Mouse (Mus musculus): ENCODE data around the gene Tspan18. TPM values are rescaled to one million over a fixed set of nuclear protein-coding genes. Genes with fewer than 3 reads are reported as not detected.

Gene Tspan18
- total and polyA plus RNA-seq, 3 experiments = 0.38 TPM; not detected in 2

- H3K79me2 ChIP-seq (replicated peaks; ENCODE audit: control insufficient read depth, extremely low read depth, insufficient read depth, poor library complexity, severe bottlenecking) = no peaks in the 10 kb centered on the region
- H3K4me3 ChIP-seq (replicated peaks in 1 of 3; ENCODE audit: low read depth in 2 of 3, low read length in 2 of 3, poor library complexity in 1 of 3) = no peak overlapping the region
- H3K4me2 ChIP-seq (ENCODE audit: insufficient read depth, low read depth, poor library complexity, severe bottlenecking) = no peak overlapping the region
- H3K36me3 ChIP-seq (replicated peaks in 1 of 2; ENCODE audit: control insufficient read depth in 1 of 2, insufficient read depth in 1 of 2, low read length in 1 of 2) = no peaks in the 10 kb centered on the region
- H3K9me3 ChIP-seq (replicated peaks; ENCODE audit: low read length) = peaks cover 6% of the 10 kb centered on the region
- TF ChIP-seq USF1 (IDR thresholded peaks at IDR 0.05; ENCODE audit: low read depth, low read length) (no peak), EP300 (IDR thresholded peaks at IDR 0.05; ENCODE audit: low read length) (no peak), MXI1 (IDR thresholded peaks at IDR 0.05; ENCODE audit: low read depth, low read length) (no peak), MAX (IDR thresholded peaks at IDR 0.05; ENCODE audit: low read length) (no peak), CTCF (conservative IDR thresholded peaks at IDR 0.05 in 1 of 2, IDR thresholded peaks at IDR 0.05 in 1 of 2; ENCODE audit: low read depth in 2 of 2, low read length in 2 of 2) (no peak), RAD21 (IDR thresholded peaks at IDR 0.05; ENCODE audit: low read depth, low read length) (no peak), POLR2A (IDR thresholded peaks at IDR 0.05; ENCODE audit: low read depth, low read length) (no peak), MAFK (IDR thresholded peaks at IDR 0.05; ENCODE audit: insufficient replicate concordance, low read length) (no peak), ZMIZ1 (IDR thresholded peaks at IDR 0.05; ENCODE audit: low read depth, low read length) (no peak), BHLHE40 (IDR thresholded peaks at IDR 0.05; ENCODE audit: low read depth, low read length) (no peak), MAZ (IDR thresholded peaks at IDR 0.05; ENCODE audit: low read depth, low read length) (no peak), MYC (IDR thresholded peaks at IDR 0.05; ENCODE audit: low read depth, low read length) (no peak), ZKSCAN1 (IDR thresholded peaks at IDR 0.05; ENCODE audit: borderline replicate concordance, low read depth, low read length) (no peak)
- no peak for DNase-seq (ENCODE audit: extremely low read depth)
- H3K4me1 ChIP-seq (ENCODE audit: control insufficient read depth in 1 of 2, insufficient read depth in 2 of 2) = no peaks in the 10 kb centered on the region
- no peak overlapping the region for H3K9ac ChIP-seq (ENCODE audit: insufficient read depth, low read depth)
- H3K27ac ChIP-seq (ENCODE audit: insufficient read depth, low read depth) = no peak overlapping the region
- in situ Hi-C loops (cut with MboI; ENCODE audit: low pct_ligation_motif_present, low pct_unique_long_range_greater_than_20kb, low sequenced_read_pairs) (no loop called here), dilution Hi-C loops (cut with MboI; ENCODE audit: extremely low pct_ligation_motif_present, extremely low pct_unique_long_range_greater_than_20kb, low sequenced_read_pairs) (no loop called here)
- H3K27me3 ChIP-seq (replicated peaks) = peaks cover 95% of the 10 kb centered on the region
These were observed 37.8 kb upstream of the Tspan18 start for GRCm38 (mm10) chr2:93372097-93372571.

- in situ Hi-C loops (cut with MboI; ENCODE audit: low pct_ligation_motif_present, low pct_unique_long_range_greater_than_20kb, low sequenced_read_pairs) = no loop called here
- dilution Hi-C loops (cut with MboI; ENCODE audit: extremely low pct_ligation_motif_present, extremely low pct_unique_long_range_greater_than_20kb, low sequenced_read_pairs) = no loop called here
- peaks cover 97% of the 10 kb centered on the region for H3K27me3 ChIP-seq (replicated peaks)
These were observed 34.6 kb upstream of the Tspan18 start for GRCm38 (mm10) chr2:93368954-93369353.

More at GRCm38 (mm10) chr2:93368954-93369353, 34.6 kb upstream of the Tspan18 start:
- TF ChIP-seq MXI1 (IDR thresholded peaks at IDR 0.05; ENCODE audit: low read depth, low read length) (no peak), MYC (IDR thresholded peaks at IDR 0.05; ENCODE audit: low read depth, low read length) (no peak), ZMIZ1 (IDR thresholded peaks at IDR 0.05; ENCODE audit: low read depth, low read length) (no peak), PAX5 (IDR thresholded peaks at IDR 0.05; ENCODE audit: low read length) (no peak), SIN3A (IDR thresholded peaks at IDR 0.05; ENCODE audit: low read length) (no peak), BHLHE40 (IDR thresholded peaks at IDR 0.05; ENCODE audit: low read depth, low read length) (no peak), MAZ (IDR thresholded peaks at IDR 0.05; ENCODE audit: low read depth, low read length) (no peak), NRF1 (IDR thresholded peaks at IDR 0.05; ENCODE audit: low read depth, low read length) (no peak), ZNF384 (IDR thresholded peaks at IDR 0.05; ENCODE audit: low read depth, low read length) (no peak), CHD1 (IDR thresholded peaks at IDR 0.05; ENCODE audit: low read depth, low read length) (no peak), EP300 (IDR thresholded peaks at IDR 0.05; ENCODE audit: low read length) (no peak), USF1 (IDR thresholded peaks at IDR 0.05; ENCODE audit: low read depth, low read length) (no peak), JUN (IDR thresholded peaks at IDR 0.05; ENCODE audit: insufficient read depth, low read depth, low read length) (no peak), UBTF (IDR thresholded peaks at IDR 0.05; ENCODE audit: low read depth, low read length) (no peak)
- Histone ChIP-seq H3K9me3 (replicated peaks; ENCODE audit: low read length) (no peaks in the 10 kb centered on the region), H3K36me3 (replicated peaks in 1 of 2; ENCODE audit: control insufficient read depth in 1 of 2, insufficient read depth in 1 of 2, low read length in 1 of 2) (no peaks in the 10 kb centered on the region), H3K4me1 (ENCODE audit: control insufficient read depth in 1 of 2, insufficient read depth in 2 of 2) (no peaks in the 10 kb centered on the region), H3K79me2 (replicated peaks; ENCODE audit: control insufficient read depth, extremely low read depth, insufficient read depth, poor library complexity, severe bottlenecking) (no peaks in the 10 kb centered on the region), H3K27ac (ENCODE audit: insufficient read depth, low read depth) (no peak overlapping the region), H3K9ac (ENCODE audit: insufficient read depth, low read depth) (no peak overlapping the region), H3K4me2 (ENCODE audit: insufficient read depth, low read depth, poor library complexity, severe bottlenecking) (no peak overlapping the region), H3K4me3 (replicated peaks in 1 of 3; ENCODE audit: low read depth in 2 of 3, low read length in 2 of 3, poor library complexity in 1 of 3) (no peak overlapping the region)
- no peak for DNase-seq (ENCODE audit: extremely low read depth)

Data from CH12.LX (cell line).